Comparison of ENCODE assay signal across 21 mouse cellular contexts in genomic region chr1:78172334-78172733, GRCm38 (mm10). TPM values are rescaled to one million over a fixed set of nuclear protein-coding genes. Genes with fewer than 3 reads are reported as not detected.
DNase-seq lines count a peak whose midpoint lies in the region; ATAC-seq lines count a peak whose summit lies in the region.
"Had no signal": no experiment of that assay in that cellular context is flagged by ENCODE, and none has a peak within 500 bp of the region (broad histone marks: within the 10 kb centered on the region; RNA-seq: fewer than 3 reads in every experiment).

No protein-coding gene starts in this region.

- H3K4me1 ChIP-seq in midbrain, embryonic 12.5 days: peaks cover 47% of the 10 kb centered on the region
- peaks cover 11% of the 10 kb centered on the region for H3K4me1 ChIP-seq in midbrain, embryonic 15.5 days
- peaks cover 28% of the 10 kb centered on the region; the same call in 1 of the 2 replicates for H3K4me1 ChIP-seq in embryonic facial prominence, embryonic 14.5 days (ENCODE audit: control insufficient read depth, insufficient read depth, low read length)
- peaks cover 8% of the 10 kb centered on the region; the same call in 1 of the 2 replicates for H3K4me1 ChIP-seq in hindbrain, embryonic 14.5 days (replicated peaks; ENCODE audit: control insufficient read depth, insufficient read depth, low read length)
- H3K4me1 ChIP-seq in neural tube, embryonic 12.5 days: peaks cover 51% of the 10 kb centered on the region
- H3K4me1 ChIP-seq: heart, embryonic 10.5 days; megakaryocyte, embryonic 14.5 days had no signal

- no peak for DNase-seq in embryonic facial prominence, embryonic 14.5 days (ENCODE audit: low spot score)
- no peak for DNase-seq in hindbrain, embryonic 14.5 days (ENCODE audit: low spot score)
- no peak for DNase-seq in left cerebral cortex, postnatal 36 days (ENCODE audit: low spot score in 2 of 2)
- DNase-seq: cerebellum, adult 8-10 months; kidney, adult 18-20 months; left cerebral cortex, postnatal 4 days; lung, adult 18-20 months; right cerebral cortex, adult 18-20 months; thymus, postnatal 4 days had no signal

- no peaks in the 10 kb centered on the region for H3K9me3 ChIP-seq in midbrain, embryonic 12.5 days
- H3K9me3 ChIP-seq in midbrain, embryonic 15.5 days: no peaks in the 10 kb centered on the region
- H3K9me3 ChIP-seq in embryonic facial prominence, embryonic 14.5 days (ENCODE audit: control insufficient read depth, low read length): no peaks in the 10 kb centered on the region
- no peaks in the 10 kb centered on the region for H3K9me3 ChIP-seq in hindbrain, embryonic 14.5 days (ENCODE audit: control insufficient read depth, low read length)
- H3K9me3 ChIP-seq in neural tube, embryonic 12.5 days: no peaks in the 10 kb centered on the region
- H3K9me3 ChIP-seq: heart, embryonic 10.5 days; megakaryocyte, embryonic 14.5 days had no signal

- H3K9ac ChIP-seq in midbrain, embryonic 12.5 days (replicated peaks): no peak overlapping the region
- no peak overlapping the region for H3K9ac ChIP-seq in midbrain, embryonic 15.5 days
- H3K9ac ChIP-seq in embryonic facial prominence, embryonic 14.5 days (ENCODE audit: low read depth, low read length): no peak overlapping the region
- 0 out of 2 replicates have a peak overlapping the region, but pooled peaks have one; percentile 5 for H3K9ac ChIP-seq in hindbrain, embryonic 14.5 days
- no peak overlapping the region for H3K9ac ChIP-seq in neural tube, embryonic 12.5 days

- WGBS in midbrain, embryonic 12.5 days: 8% methylated on average over 6 of the region's 6 CpGs
- 17% methylated on average over 6 of the region's 6 CpGs for WGBS in midbrain, embryonic 15.5 days
- 27% methylated on average over 6 of the region's 6 CpGs for WGBS in embryonic facial prominence, embryonic 14.5 days
- WGBS in hindbrain, embryonic 14.5 days: 22% methylated on average over 6 of the region's 6 CpGs
- 18% methylated on average over 6 of the region's 6 CpGs for WGBS in neural tube, embryonic 12.5 days

- H3K36me3 ChIP-seq in midbrain, embryonic 12.5 days: 0 out of 2 replicates have a peak, but pooled peaks cover 3% of the 10 kb centered on the region
- no peaks in the 10 kb centered on the region for H3K36me3 ChIP-seq in midbrain, embryonic 15.5 days (replicated peaks)
- no peaks in the 10 kb centered on the region for H3K36me3 ChIP-seq in embryonic facial prominence, embryonic 14.5 days (ENCODE audit: control insufficient read depth, insufficient read depth, low read length)
- no peaks in the 10 kb centered on the region for H3K36me3 ChIP-seq in hindbrain, embryonic 14.5 days (replicated peaks; ENCODE audit: control insufficient read depth, insufficient read depth)
- H3K36me3 ChIP-seq in neural tube, embryonic 12.5 days: peaks cover 5% of the 10 kb centered on the region; the same call in 1 of the 2 replicates
- H3K36me3 ChIP-seq: heart, embryonic 10.5 days had no signal

- intact Hi-C loops in left cerebral cortex, postnatal 36 days (cut with DNase I): loop anchor here (5.0 kb wide), 1 partner anchor 40 kb away; no protein-coding TSS in a partner anchor

- H3K4me2 ChIP-seq in midbrain, embryonic 12.5 days (replicated peaks): peak overlapping the region; percentile 34
- no peak overlapping the region for H3K4me2 ChIP-seq in midbrain, embryonic 15.5 days
- peak overlapping the region; percentile 17; the same call in 1 of the 2 replicates for H3K4me2 ChIP-seq in embryonic facial prominence, embryonic 14.5 days (ENCODE audit: low read depth, low read length)
- H3K4me2 ChIP-seq in hindbrain, embryonic 14.5 days (replicated peaks): peak overlapping the region; percentile 33; the same call in 1 of the 2 replicates
- peak overlapping the region; percentile 38 for H3K4me2 ChIP-seq in neural tube, embryonic 12.5 days (replicated peaks)

- no peak for ATAC-seq in midbrain, embryonic 12.5 days (ENCODE audit: low FRiP score, low read depth)
- ATAC-seq in midbrain, embryonic 15.5 days (replicated peaks): no peak
- ATAC-seq in embryonic facial prominence, embryonic 14.5 days (ENCODE audit: low read depth): no peak
- no peak for ATAC-seq in hindbrain, embryonic 14.5 days (ENCODE audit: low FRiP score)
- no peak for ATAC-seq in neural tube, embryonic 12.5 days (ENCODE audit: low FRiP score, low read depth)
- no peak for ATAC-seq in megakaryocyte-erythroid progenitor cell, adult 5-6 weeks (replicated peaks; ENCODE audit: low FRiP score, low TSS enrichment, poor library complexity, severe bottlenecking)

- H3K4me3 ChIP-seq in midbrain, embryonic 12.5 days: no peak overlapping the region
- H3K4me3 ChIP-seq in midbrain, embryonic 15.5 days: no peak overlapping the region
- H3K4me3 ChIP-seq in embryonic facial prominence, embryonic 14.5 days (ENCODE audit: low read depth, low read length): no peak overlapping the region
- H3K4me3 ChIP-seq in hindbrain, embryonic 14.5 days (replicated peaks; ENCODE audit: low read length): no peak overlapping the region
- H3K4me3 ChIP-seq in neural tube, embryonic 12.5 days: no peak overlapping the region
- H3K4me3 ChIP-seq: heart, embryonic 10.5 days; megakaryocyte, embryonic 14.5 days had no signal

- peak overlapping the region; percentile 54 for H3K27ac ChIP-seq in midbrain, embryonic 12.5 days (replicated peaks)
- H3K27ac ChIP-seq in midbrain, embryonic 15.5 days: no peak overlapping the region
- H3K27ac ChIP-seq in embryonic facial prominence, embryonic 14.5 days (replicated peaks; ENCODE audit: low read depth, low read length): no peak overlapping the region; the same call in 1 of the 2 replicates
- peak overlapping the region; percentile 62 for H3K27ac ChIP-seq in hindbrain, embryonic 14.5 days
- H3K27ac ChIP-seq in neural tube, embryonic 12.5 days: no peak overlapping the region
- H3K27ac ChIP-seq: heart, embryonic 10.5 days; kidney, postnatal 0 days had no signal

- peaks cover 72% of the 10 kb centered on the region for H3K27me3 ChIP-seq in midbrain, embryonic 12.5 days
- H3K27me3 ChIP-seq in midbrain, embryonic 15.5 days (replicated peaks): peaks cover 66% of the 10 kb centered on the region
- peaks cover 36% of the 10 kb centered on the region for H3K27me3 ChIP-seq in embryonic facial prominence, embryonic 14.5 days (replicated peaks; ENCODE audit: control insufficient read depth, insufficient read depth, low read length)
- peaks cover 79% of the 10 kb centered on the region for H3K27me3 ChIP-seq in hindbrain, embryonic 14.5 days (ENCODE audit: control insufficient read depth, insufficient read depth, low read length)
- peaks cover 12% of the 10 kb centered on the region for H3K27me3 ChIP-seq in neural tube, embryonic 12.5 days (replicated peaks)

RNA-seq across cellular contexts. Expression of gene Pax3, which starts 24.6 kb away (rescaled TPM):
- polyA plus RNA-seq in midbrain, embryonic 12.5 days (2016; fragmentation: Nextera tagmentation; extraction: Ambion mirVana): 53.6 and 61.9 TPM in 2 replicates
- 11.4 and 14.4 TPM in 2 replicates for polyA plus RNA-seq in midbrain, embryonic 15.5 days (2015; fragmentation: Nextera tagmentation; extraction: Ambion mirVana)
- 9.4 and 12.4 TPM in 2 replicates for polyA plus RNA-seq in embryonic facial prominence, embryonic 14.5 days (2014; fragmentation: Nextera tagmentation; extraction: Ambion mirVana)
- 7.9 and 8.2 TPM in 2 replicates for polyA plus RNA-seq in hindbrain, embryonic 14.5 days (2014; fragmentation: Nextera tagmentation; extraction: Ambion mirVana)
- polyA plus RNA-seq in neural tube, embryonic 12.5 days (2016; fragmentation: Nextera tagmentation; extraction: Ambion mirVana): 44.6 and 45.4 TPM in 2 replicates
- total RNA-seq in megakaryocyte-erythroid progenitor cell, adult 5-6 weeks (2014; fragmentation: Nextera tagmentation): not detected in 2 replicates
- total RNA-seq in megakaryocyte-erythroid progenitor cell, adult 5-6 weeks (2017): not detected in 2 replicates
- not detected for total RNA-seq in left cerebral cortex, postnatal 36 days (2021)
- total RNA-seq: adrenal gland, adult 18-20 months; adrenal gland, postnatal 4 days; layer of hippocampus, adult 18-20 months; left cerebral cortex, postnatal 4 days; liver, adult 2 months had no signal
- polyA plus RNA-seq: gonadal fat pad, adult 2 months; kidney, postnatal 0 days; liver, adult 2 months had no signal

Comparison
In these comparisons a context has a peak if more than half of its experiments do, and no peak if none do; other contexts are left out.
1. H3K27ac ChIP-seq: peak in midbrain, embryonic 12.5 days (single experiment) and hindbrain, embryonic 14.5 days (single experiment); none in midbrain, embryonic 15.5 days (single experiment), embryonic facial prominence, embryonic 14.5 days (single experiment) and neural tube, embryonic 12.5 days (single experiment).